Mouse (Mus musculus) heart, postnatal 36 days (tissue): ENCODE results near the gene Pcolce. TPM values are rescaled to one million over a fixed set of nuclear protein-coding genes. Genes with fewer than 3 reads are reported as not detected.

ENCODE experiments used
- DNase-seq, 2 experiments: peaks; one replicate each; pipeline ENCODE4 v3.0.0; 2021 to 2022
- intact Hi-C: fragments of 180-260 bp; cut with DNase I; formaldehyde crosslinking; loops from one replicate; pipeline ENCODE4 v1.15.1; 2025
- total RNA-seq, 2 experiments: library from RNA; stranded (reverse); gene quantifications; 2 replicates each; pipeline ENCODE4 v1.2.3; 2021

The Pcolce gene
- total RNA-seq, 2 experiments from 2014 or later, result 58.1 to 65.1 TPM

- DNase-seq, result no peak
- intact Hi-C loops, result no loop called here
These were observed 14.0 kb downstream of the Pcolce start for GRCm38 (mm10) chr5:137599600-137599999.

- intact Hi-C loops, result no loop called here
- DNase-seq, result no peak
These were observed 15.3 kb downstream of the Pcolce start for GRCm38 (mm10) chr5:137598100-137598826.

- intact Hi-C loops, result no loop called here
- no peak for DNase-seq
These were observed 16.0 kb downstream of the Pcolce start for GRCm38 (mm10) chr5:137597625-137598024.

- intact Hi-C loops, result no loop called here
- no peak for DNase-seq
These were observed 16.9 kb downstream of the Pcolce start for GRCm38 (mm10) chr5:137596601-137597261.

GRCm38 (mm10) chr5:137595921-137596320 lies 17.7 kb downstream of the Pcolce start:
- intact Hi-C loops, result no loop called here
- no peak for DNase-seq

DNA sequence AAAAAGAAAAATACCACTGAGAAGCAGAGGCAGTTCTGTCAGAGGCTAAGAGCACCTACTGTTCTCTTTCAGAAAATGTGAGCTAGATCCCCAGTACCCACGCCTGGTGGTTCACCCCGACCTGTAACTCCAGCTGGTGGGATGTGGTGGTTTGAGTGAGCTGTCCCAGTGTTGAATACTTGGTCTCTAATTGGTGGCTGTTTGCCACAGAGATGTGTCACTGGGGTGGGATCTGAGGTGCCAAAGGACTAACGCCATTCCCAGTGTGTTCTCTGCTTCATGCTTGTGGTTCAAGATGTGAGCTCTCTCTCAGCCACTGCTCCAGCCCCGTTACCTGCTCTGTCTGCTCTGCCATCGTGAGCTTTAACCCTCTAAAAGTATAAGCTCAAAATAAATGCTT lies 23.1 kb downstream of the Pcolce start:
- intact Hi-C loops, result no loop called here
- DNase-seq, result no peak

DNA sequence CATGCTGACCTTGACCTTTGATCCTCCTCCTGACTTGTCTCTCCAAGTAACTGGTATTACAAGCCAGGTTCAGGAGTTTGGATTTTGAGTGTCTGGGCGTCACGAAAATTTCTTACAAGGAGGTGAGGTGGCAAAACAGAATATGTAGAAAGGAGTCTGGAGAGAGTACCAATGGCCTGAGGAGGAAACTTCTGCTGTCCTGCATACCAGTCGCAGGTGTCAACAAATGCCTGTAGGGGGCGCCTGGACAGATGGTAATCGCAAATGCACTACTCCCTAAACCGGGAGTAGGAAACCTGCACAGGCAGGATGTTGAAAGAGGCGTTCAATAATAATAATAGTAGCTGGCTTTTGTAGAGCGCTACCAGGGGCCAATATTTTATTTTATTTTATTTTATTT lies 28.6 kb downstream of the Pcolce start:
- DNase-seq, result peak; percentile 68 to 73
- intact Hi-C loops, result loop anchor here (2.0 to 5.0 kb wide), 4 partner anchors 42 to 172 kb away; partner anchors contain the start of genes Fbxo24, Gm20605 and Lrch4

DNA sequence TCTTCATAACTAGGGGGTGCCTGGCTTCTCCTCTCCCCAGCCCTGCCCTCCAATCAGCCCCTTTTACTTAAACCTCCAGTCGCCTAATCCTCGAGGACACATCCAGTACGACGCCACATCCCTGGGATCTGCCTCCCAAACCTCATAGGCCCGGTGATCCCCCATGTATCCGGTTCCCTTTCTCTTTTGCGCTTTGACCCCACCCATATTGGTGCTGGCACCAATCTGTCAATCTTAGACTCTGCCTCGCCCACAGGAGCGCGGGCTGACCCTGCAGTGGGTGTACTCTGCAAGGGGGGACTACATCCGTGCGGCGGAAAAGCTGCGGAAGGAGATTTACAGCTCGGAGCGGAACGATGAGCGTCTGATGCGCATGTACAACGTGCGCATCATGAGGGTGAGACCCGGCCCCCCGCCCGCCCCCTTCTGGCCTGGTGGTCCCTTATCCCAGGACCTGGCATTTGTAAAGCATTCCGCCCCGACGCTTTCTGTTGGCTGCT lies 29.9 kb downstream of the Pcolce start:
- intact Hi-C loops, result loop anchor here (2.0 kb wide), 1 partner anchor 69 kb away; no protein-coding TSS in a partner anchor
- DNase-seq, result peak; percentile 27 to 39

DNA sequence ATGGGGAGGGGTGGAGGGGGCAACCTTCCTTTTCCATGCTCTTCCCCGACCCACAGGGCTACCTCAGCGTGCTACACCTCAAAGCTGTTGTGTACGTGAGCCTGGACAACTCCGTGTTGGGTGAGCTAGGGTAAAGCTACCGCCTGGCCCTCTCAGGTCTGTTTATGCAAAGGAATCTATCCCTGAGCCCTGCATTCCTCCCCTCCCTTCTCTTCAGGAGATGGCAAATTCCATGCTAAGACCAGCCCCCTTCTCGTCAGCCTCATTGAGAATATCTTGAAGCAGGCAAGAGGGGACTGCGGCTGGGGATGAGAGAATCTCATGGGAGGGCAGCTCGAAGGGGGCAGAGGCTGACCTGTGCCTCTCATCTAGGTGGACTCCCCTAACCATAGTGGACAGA lies 30.9 kb downstream of the Pcolce start:
- intact Hi-C loops, result no loop called here

DNA sequence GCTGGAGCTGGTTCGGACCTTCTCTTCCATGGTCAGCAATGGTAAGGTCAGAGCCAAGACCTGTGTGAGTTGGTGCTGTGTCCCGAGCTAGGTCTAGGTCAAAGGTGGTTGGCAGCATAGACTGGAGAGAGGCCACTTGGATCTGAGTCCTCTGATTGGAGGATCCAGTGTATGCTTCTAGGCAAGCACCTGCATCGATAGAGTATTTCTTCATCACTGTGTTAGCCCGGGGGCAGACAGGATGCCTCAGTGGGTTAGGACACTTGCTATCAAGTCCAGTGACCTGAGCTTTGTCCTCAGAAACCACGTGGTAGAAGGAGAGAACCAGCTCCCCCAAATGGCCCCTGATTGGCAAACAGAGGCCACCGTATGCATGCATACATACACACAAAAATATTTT lies 33.3 kb downstream of the Pcolce start:
- intact Hi-C loops, result no loop called here
- DNase-seq, result no peak

More for the DNA sequence above, 30.9 kb downstream of the Pcolce start:
- no peak for DNase-seq

- peak; percentile 34 to 47 for DNase-seq
- intact Hi-C loops, result no loop called here
These were observed 39.1 kb downstream of the Pcolce start for GRCm38 (mm10) chr5:137574470-137574901.

GRCm38 (mm10) chr5:137570691-137571586 lies 42.6 kb downstream of the Pcolce start:
- intact Hi-C loops, result no loop called here
- no peak for DNase-seq

GRCm38 (mm10) chr5:137570181-137570580 lies 43.4 kb downstream of the Pcolce start:
- no peak for DNase-seq
- intact Hi-C loops, result no loop called here

DNA sequence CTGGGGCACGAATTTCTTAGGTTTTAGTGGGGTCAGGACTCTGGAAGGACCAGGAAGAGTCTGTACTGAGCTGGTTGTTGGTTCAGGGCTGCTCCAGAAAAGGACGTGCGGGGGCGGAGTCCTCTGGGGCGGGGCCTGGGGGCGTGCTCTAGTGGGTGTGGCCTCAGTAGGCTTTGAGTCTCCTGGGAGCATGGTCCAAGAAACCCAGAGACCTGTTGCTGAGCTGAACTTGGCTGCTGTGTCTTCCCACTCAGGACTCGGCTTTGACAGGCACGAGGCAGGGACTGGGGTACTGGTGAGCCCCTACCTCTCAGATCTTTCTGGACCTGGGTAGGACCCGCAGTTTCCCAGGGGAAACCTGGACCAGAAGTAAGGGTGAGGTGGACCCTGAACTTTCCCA lies 43.9 kb downstream of the Pcolce start, which contains the start of gene Tfr2:
Gene Tfr2, plus strand, starts transcription at position 176 of the 400 bp plus-strand sequence.
- peak; percentile 37 to 51 for DNase-seq
- intact Hi-C loops, result no loop called here

DNA sequence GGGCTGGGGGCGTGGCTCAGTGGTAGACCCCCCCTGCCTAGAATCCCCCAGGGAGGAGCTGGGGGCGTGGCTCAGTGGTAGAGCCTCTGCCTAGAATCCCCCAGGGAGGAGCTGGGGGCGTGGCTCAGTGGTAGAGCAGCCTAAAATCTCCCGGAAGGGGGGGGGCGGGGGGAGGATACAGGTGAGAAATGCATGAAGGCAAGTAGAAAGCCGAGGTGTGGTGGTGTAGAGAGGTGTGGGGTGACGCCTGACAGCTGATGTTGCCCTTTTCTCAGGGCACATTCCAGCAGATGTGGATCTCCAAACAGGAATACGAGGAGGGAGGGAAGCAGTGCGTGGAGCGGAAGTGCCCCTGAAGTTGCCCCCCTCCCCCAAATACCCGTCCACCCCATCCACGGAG lies 44.6 kb downstream of the Pcolce start:
- DNase-seq, result no peak
- intact Hi-C loops, result no loop called here

DNA sequence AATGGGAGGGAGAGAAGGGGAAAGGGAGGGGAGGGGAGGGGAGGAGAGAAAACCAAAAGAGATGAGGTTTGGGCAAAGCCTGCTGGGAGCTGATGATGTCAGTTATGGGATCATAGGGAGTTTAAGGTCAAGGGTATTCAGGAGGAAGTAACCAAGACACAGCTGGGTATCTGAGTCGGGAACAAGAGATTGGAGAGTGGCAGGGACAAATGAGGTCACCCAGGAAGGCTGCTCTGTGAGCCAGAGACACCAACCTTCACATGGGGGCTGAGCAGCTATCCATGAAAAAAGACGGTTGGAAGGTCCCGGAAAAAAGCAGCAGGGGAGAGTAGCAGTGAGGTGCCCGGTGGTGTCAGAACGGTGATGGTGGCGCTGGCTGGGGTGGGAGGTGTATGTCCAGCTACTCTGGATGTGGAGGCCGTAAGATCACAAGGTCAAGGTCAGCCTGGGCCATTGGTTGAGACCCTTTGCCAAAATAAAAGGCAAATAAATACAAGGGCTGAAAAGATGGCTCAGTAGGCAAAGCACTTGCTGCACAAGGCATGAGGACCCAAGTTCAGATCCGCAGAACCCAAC lies 45.3 kb downstream of the Pcolce start:
- DNase-seq, result no peak
- intact Hi-C loops, result no loop called here

GRCm38 (mm10) chr5:137566416-137566815 lies 47.2 kb downstream of the Pcolce start:
- DNase-seq, result no peak
- intact Hi-C loops, result no loop called here

- no peak for DNase-seq
- intact Hi-C loops, result no loop called here
These were observed 47.8 kb downstream of the Pcolce start for GRCm38 (mm10) chr5:137565744-137566143.

DNA sequence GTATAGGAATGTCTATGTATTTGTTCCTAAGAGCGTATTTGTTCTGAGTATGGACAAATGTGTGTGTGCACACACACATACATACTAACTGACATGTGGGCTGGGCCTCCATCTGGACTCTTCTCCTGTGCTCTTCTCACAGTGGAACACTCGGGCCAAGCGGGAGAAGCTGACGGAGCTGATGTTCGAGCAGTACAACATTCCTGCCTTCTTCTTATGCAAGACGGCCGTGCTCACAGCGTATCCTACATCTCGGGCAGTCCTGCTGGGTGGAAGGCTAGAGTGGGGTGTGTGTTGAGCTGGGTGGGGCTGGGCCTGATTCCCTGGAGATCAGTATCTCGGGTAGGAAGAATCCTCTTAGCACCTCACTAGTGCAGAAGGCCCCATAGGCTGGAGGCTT lies 50.6 kb downstream of the Pcolce start:
- no peak for DNase-seq
- intact Hi-C loops, result no loop called here

DNA sequence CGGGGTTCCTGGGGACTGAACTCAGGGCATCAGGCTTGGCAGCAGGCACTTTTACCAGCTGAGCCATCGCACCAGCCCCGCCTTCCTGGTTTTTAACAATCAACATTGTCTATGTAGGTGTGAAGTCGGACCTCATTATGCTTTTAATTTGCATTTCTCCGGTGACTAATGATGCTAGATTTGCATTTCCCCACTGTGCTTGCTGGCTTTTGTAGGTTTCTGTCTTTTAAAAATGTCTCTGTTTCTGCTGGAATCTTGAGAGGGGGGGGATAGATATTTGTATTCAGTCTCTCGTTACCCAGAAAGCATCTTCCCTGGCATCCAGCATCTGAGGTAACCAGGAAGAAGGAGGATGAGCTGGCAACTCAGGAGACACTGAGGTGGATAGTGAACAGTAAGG lies 52.0 kb downstream of the Pcolce start:
- intact Hi-C loops, result no loop called here

More for the DNA sequence above, 52.0 kb downstream of the Pcolce start:
- DNase-seq, result no peak
